Mouse (Mus musculus): ENCODE data around the gene Afdn.

The Afdn gene

DNA sequence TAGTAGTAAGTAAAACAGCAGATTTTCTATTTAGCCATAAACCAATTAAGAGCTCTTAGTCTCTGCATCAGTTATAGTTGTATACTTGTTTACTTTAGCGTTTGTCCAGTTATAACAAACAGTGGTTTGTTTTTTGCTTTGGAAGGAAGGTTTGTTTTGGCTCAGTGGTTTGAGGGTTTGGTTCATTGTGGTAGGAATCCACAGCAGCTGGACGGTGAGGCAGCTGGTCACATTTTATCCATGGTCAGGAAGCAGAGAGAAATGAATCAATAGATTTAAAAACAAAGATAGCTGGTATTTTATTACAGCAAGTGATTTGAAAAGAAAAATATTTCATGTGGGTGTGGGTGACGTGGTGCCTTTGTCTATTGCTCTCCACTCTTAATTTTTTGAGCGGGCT, 59.0 kb downstream of the Afdn start:
- ChIA-PET CTCF (interaction anchor here in 1 of 4 experiments (0.6 kb wide), 1 partner anchor 11 kb away, joined by 3 read pairs; no protein-coding TSS in a partner anchor), POLR2A (no interaction called here)

DNA sequence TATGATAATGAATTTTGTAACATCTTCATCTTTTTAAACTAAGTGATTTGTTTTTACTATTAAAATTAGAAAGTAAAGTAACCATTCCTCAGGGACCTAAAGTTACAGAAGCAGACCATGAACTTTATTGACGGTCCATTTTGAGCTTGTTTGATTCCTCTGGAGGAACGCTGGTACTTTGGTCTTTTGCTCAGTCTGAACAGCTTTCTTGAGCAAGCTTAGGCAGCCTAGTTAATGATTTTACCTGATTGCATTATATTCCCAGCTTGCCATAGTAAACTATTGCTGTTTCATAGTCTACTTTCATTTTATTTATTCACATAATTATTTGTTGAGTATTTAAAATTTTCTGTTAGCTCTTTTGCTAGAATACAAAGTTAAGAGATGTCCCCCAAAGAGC, 60.3 kb downstream of the Afdn start:
- CTCF ChIA-PET: interaction anchor here in 1 of 4 experiments (0.6 kb wide), 1 partner anchor 1395 kb away, joined by 3 read pairs; no protein-coding TSS in a partner anchor
- POLR2A ChIA-PET: no interaction called here

DNA sequence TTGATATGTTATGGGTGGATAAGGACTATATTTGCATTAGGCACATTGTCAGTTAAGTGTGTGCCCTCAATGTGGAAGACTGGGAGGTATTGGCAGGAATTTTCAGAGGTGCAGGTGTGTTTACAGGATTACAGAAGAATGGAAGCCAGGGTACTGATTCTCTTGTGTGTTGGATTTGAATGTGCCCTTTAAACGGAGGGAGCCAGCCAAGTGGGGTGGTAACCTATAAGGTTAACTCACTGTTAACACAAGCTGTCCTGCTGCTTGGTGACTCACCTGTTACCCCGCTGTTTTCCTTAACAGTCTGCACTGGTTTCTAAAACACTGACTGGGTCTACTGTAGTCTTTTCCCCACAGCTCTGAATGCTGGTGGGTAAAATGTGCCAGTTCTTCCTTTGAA, 65.1 kb downstream of the Afdn start:
- ChIA-PET CTCF (no interaction called here), POLR2A (no interaction called here)

DNA sequence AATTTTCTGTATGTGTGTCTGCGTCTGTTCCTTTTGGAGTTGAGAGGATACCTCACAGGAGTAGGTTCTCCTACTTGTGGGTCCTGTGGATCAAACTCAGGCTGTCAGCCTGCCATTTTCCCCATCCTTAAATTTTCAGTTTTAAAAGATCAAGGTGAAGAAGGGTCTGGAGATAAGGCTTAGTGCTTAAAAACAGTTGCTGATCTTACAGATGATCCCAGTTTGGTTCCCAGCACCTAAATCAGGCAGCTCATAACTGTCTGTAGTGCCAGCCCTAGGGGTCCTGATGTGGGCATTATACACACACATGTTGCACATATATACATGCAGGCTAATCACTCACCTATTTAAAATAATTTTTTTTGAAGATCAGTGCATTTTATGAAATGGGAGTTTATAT, 69.9 kb downstream of the Afdn start:
- ChIA-PET POLR2A (interaction anchor here in 2 of 4 experiments (1.0 to 1.4 kb wide), 4 partner anchors 146 to 171 kb away, joined by 3 to 4 read pairs (median 3); no protein-coding TSS in a partner anchor), CTCF (interaction anchor here in 2 of 4 experiments (0.6 to 1.7 kb wide), 9 partner anchors 9 to 358 kb away, joined by 3 to 5 read pairs (median 4); no protein-coding TSS in a partner anchor)

DNA sequence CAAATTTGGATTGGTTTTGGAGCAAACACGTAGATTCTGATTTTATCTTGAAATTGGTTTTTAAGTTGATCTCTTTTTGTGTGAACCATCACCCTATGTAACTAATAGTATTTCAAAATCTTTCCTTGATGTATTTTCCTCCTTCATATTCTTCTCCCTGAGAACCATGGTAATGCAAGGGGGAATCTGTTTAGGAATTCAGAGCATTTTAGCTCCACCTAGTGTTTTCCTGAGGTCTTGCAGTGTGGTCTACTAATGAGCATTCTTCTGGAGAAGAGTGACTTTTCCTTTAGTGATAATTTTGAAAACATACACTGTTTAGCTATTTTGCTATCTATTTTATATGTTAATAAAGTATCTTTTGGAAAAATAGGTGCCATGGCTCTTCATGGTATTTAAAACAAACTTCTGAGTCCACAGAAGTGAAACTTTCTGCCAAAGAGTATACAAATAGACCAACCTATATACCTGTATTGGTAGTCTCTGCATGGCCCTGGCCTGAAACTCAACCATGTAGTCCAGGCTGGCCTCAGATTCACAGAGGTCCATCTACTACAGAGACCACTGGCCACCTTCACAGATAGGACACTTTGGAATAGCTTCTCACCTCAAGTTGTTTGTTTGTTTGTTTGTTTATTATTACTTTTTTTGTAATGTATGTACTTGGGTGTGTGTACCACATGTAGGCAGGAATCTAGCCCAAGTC, 70.5 kb downstream of the Afdn start:
- CTCF ChIA-PET: interaction anchor here in 2 of 4 experiments (0.6 to 1.7 kb wide), 10 partner anchors 9 to 358 kb away, joined by 3 to 5 read pairs (median 4); no protein-coding TSS in a partner anchor
- POLR2A ChIA-PET: interaction anchor here in 2 of 4 experiments (1.0 to 1.4 kb wide), 4 partner anchors 147 to 172 kb away, joined by 3 to 4 read pairs (median 3); no protein-coding TSS in a partner anchor

DNA sequence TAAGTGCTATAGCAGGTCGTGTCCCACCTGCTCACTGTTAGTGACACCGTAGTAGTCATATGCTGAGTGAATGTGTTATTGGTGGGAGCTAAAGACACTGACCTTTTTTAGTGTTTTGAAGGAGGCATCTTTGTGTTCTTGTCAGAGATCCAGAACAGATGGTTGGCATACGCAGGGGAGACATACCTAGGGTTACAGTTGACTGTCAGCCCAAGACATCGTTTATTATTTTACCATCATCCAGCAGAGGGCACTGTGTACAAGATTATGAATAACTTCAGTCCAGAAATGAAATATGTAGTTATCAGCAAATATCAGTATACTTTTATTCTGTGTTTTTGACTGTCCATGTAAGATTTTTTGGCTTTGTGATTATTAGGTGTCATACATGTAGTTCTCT, 75.5 kb downstream of the Afdn start:
- CTCF ChIA-PET: no interaction called here
- POLR2A ChIA-PET: interaction anchor here in 1 of 4 experiments (0.6 to 1.5 kb wide), 3 partner anchors 9 to 94 kb away, joined by 3 read pairs; partner anchors contain the start of gene Tcte2

DNA sequence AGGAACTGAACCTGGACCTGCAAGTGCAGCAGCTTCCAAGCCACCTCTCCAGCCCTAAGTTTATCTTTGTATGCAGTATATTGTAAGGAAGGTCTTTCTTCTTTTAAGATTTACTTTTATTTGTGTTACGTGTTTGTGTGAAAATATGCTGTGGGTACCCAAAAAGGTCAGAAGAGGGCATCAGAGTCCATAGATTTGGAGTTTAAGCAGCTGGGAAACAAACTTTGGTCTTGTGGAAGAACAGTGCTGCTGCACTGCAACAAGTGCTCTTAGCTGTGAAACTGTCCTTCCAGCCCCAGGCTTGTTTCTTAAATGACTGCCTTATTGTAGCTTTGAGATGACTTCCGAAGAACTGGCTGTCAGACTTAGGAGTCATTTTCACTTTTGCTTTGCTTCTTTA, 89.8 kb downstream of the Afdn start:
- ChIA-PET POLR2A (interaction anchor here in 2 of 4 experiments (0.7 to 1.1 kb wide), 3 partner anchors 85 to 358 kb away, joined by 3 to 4 read pairs (median 3); no protein-coding TSS in a partner anchor), CTCF (no interaction called here)

DNA sequence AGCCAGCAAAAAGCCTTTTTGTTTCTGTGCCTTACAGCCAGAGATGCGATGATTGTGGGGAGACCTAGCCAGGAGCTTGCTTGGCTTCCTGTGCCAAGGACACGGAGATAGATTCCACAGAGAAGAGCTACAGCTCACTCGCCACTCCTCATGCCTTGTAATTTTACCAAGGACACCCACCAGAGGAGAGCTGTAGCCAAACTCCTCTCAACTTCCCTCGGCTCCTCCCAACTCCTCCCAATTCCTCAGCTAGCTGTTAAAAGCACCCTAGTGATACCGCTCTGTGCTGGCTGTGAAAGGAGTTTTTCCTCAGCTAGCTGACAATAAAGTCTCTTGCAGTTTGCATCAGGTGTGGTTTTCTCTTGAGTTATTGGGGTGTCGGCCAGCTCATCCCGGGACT, 93.5 kb downstream of the Afdn start:
- POLR2A ChIA-PET: interaction anchor here in 2 of 4 experiments (0.7 to 1.9 kb wide), 7 partner anchors 8 to 196 kb away, joined by 3 to 9 read pairs (median 3); no protein-coding TSS in a partner anchor
- CTCF ChIA-PET: interaction anchor here in 2 of 4 experiments (0.6 to 1.5 kb wide), 3 partner anchors 23 to 1551 kb away, joined by 4 to 12 read pairs (median 5); no protein-coding TSS in a partner anchor

DNA sequence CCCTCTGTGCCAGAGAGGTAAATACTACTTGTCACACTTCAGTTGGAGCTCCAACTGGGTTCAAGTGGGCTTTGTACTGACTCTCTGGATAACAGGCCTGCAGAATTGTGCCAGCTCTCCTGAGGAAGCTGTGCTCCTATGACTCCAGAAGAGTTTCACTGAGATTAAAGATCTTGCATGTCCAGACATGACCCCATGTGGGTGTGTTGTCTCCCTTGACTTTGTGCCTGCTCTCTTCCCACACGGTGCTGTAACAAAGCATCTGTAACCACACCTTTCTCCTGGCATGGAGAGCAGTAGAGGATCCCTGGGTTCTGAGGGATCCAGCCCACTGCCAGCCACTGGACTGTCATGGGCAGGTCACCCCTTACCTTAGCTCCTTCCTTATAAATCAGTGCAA, 95.1 kb downstream of the Afdn start:
- POLR2A ChIA-PET: interaction anchor here in 3 of 4 experiments (0.7 to 1.5 kb wide), 8 partner anchors 8 to 65 kb away, joined by 3 to 9 read pairs (median 4); no protein-coding TSS in a partner anchor
- CTCF ChIA-PET: interaction anchor here in 2 of 4 experiments (0.5 to 0.6 kb wide), 2 partner anchors 17 to 174 kb away, joined by 3 read pairs; no protein-coding TSS in a partner anchor

DNA sequence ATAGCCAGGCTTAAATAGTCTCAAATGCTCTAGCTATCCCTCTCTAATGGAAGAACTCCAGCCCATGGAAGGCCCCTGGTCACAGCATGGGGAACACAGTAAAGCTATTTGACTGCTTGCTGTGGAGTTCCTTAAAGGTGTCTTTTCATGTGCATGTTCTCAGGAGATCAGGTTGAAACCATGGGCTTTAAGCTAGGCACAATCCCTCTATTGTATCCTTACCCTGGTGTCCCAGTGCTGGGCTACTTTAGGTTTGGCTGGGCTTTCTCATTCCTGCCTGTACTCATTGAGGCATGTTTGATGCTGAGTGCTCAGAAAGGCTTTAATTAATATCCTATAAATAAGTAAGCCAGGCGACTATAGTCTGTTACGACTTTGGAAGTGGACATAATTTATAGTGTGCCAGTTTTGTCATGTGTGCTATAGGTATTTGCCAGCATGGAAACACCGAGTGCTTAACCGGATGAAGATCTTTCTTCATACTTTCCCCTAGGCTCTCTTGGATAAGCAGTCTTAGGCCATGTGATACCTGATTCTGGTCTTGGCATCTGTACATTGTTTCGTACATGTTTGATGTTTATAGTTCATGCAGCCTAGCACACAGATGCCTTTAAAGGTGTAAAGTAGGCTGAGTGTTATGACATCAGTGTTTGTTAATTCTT, 96.2 kb downstream of the Afdn start:
- POLR2A ChIA-PET: interaction anchor here in 1 of 4 experiments (0.6 to 1.2 kb wide), 3 partner anchors 11 to 1750 kb away, joined by 3 to 7 read pairs (median 3); no protein-coding TSS in a partner anchor

DNA sequence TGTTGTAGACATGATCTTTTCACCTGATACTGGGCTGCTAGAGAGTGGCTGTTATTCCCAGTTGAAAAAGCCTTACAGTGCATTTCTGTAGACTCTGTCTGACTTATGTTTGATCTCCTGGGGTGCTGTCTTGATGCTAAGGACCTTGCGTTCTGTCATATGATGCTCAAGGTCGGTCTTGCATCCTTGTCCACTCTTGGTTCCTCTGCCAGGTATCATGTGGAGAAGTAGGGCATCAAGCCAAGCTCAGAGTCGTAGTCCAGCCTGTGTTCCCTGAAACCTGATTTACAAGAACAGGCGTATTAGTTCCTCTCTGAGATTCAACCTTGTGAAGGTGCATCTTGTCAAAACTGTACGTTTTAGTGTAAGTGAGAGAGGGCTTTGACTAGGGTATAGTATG, 105.0 kb downstream of the Afdn start:
- POLR2A ChIA-PET: interaction anchor here in 1 of 4 experiments (0.9 kb wide), 1 partner anchor 11 kb away, joined by 3 read pairs; no protein-coding TSS in a partner anchor
- CTCF ChIA-PET: no interaction called here

More for the DNA sequence above, 96.2 kb downstream of the Afdn start:
- CTCF ChIA-PET: no interaction called here

DNA sequence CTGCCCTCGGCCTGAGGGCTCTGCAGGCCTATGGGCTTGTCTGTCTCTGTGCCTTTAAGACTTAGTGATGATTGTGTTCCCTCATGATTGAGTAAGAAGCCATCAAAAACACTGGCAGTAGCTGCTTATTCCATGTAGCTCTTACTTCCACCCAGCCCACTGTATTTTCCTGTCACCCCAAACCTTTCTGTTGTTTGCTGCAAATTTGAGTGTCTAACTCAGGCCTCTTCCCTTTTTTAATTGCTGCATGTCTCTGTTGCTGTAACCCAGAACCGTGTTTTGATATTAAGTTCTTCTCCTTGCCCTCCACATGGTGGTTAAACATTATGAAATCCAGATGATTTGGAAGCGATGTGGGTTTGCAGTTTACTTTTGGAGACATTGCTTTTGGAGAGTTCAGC, 106.6 kb downstream of the Afdn start:
- CTCF ChIA-PET: interaction anchor here in 1 of 4 experiments (1.2 kb wide), 1 partner anchor 8 kb away, joined by 3 read pairs; no protein-coding TSS in a partner anchor
- POLR2A ChIA-PET: interaction anchor here in 1 of 4 experiments (1.0 to 2.3 kb wide), 3 partner anchors 9 to 13 kb away, joined by 4 to 7 read pairs (median 5); no protein-coding TSS in a partner anchor

DNA sequence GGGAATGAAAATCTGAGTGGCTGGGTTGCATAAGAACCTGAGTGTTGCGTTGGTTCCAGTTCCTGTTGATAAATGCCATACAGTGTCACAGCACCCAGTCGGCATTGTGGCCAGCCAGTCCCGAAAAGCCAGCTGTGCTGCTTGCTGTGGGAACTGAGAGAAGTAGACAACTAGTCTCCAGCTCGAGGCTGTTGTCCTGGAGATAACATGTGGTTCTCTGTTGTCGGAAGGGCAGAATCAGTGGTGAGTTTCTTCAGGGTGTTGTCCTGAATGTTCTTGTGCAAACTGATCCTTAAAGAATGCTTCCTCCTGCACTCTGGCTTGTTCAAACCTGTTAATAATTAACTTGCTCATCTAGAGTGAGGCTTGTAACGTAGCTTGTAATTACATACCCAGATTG, 107.1 kb downstream of the Afdn start:
- CTCF ChIA-PET: interaction anchor here in 1 of 4 experiments (1.2 kb wide), 1 partner anchor 9 kb away, joined by 3 read pairs; no protein-coding TSS in a partner anchor
- POLR2A ChIA-PET: interaction anchor here in 1 of 4 experiments (1.4 to 2.3 kb wide), 2 partner anchors 9 to 12 kb away, joined by 5 to 7 read pairs; no protein-coding TSS in a partner anchor

DNA sequence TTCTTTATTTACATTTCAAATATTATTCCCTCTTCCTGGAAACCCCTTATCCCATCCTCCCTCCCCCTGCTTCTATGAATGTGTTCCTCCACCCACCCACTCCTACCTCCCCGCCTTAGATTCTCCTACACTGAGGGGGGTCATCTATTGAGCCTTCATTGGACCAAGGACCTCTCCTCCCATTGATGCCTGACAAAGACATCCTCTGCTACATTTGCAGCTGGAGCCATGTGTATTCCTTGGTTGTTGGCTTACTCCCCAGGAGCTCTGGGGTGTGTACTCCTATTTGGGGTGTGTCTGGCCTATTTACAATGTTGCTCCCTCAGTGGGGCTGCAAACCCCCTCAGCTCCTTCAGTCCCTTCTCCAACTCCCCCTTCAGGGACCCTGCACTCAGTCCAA, 109.9 kb downstream of the Afdn start:
- ChIA-PET CTCF (interaction anchor here in 2 of 4 experiments (0.5 to 0.6 kb wide), 2 partner anchors 21 to 1804 kb away, joined by 3 read pairs; no protein-coding TSS in a partner anchor), POLR2A (interaction anchor here in 2 of 4 experiments (0.5 to 1.0 kb wide), 4 partner anchors 15 to 1515 kb away, joined by 3 read pairs; no protein-coding TSS in a partner anchor)

DNA sequence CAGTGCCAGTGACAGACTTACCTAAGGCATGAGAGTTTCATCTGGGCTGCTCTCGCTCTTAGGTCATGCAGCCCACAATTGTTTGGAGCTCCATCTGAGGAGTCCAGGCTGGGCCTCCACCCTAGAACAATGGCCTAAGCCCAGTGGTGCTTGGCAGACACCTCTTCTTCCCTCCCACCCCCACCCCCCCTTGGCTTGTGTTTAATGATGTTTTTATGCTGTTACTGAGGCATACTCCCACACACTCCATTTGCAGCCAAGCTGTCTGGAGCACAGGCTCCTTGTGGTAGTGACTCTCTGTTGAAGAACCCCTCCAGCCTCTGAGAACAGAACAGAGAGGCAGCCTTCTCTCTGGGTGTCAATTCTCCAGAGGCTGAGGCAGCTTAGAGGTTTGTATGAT, 113.9 kb downstream of the Afdn start:
- ChIA-PET CTCF (no interaction called here), POLR2A (interaction anchor here in 1 of 4 experiments (0.6 kb wide), 1 partner anchor 1213 kb away, joined by 3 read pairs; no protein-coding TSS in a partner anchor)

DNA sequence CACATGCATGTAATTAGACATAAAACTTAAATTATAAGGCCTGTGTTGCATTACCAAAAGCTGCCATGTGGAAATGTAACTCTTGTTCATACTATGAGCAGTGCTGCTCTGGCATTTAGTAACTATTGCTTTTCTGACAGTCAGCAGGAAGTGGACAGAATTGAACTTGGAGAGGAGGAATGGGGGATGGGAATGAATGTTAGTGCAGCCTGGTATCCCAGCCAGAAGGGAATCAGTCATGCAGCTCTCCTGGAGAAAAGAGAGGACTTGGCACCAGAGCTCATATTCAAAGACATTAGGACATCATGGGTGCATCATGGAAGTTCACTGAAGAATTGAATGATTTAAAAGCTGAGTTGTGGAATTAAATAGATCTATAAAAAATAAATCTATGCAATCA, 117.1 kb downstream of the Afdn start:
- POLR2A ChIA-PET: interaction anchor here in 1 of 4 experiments (1.1 to 1.2 kb wide), 2 partner anchors 14 to 32 kb away, joined by 3 read pairs; no protein-coding TSS in a partner anchor
- CTCF ChIA-PET: no interaction called here

DNA sequence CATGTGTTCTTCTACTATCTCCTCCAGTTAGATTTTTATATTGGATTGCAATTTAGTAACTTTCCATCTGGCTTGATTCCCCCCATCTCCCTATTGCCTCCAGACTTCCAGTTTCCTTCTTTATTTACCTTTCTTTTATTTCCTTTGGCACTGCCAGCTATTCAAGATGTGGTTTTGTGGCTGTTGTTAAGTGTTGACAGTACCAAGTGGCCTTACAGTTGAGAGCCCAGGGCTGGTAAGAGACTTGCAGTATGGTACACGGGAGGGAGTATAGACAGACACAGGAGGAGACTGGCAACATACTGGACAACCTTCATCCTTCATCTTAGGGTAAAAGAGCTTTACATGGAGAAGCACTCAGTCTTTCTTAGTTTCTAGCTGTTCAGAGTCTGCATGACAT, 119.4 kb downstream of the Afdn start:
- POLR2A ChIA-PET: interaction anchor here in 1 of 4 experiments (1.5 kb wide), 1 partner anchor 12 kb away, joined by 5 read pairs; no protein-coding TSS in a partner anchor
- CTCF ChIA-PET: interaction anchor here in 1 of 4 experiments (0.6 kb wide), 1 partner anchor 65 kb away, joined by 3 read pairs; no protein-coding TSS in a partner anchor

DNA sequence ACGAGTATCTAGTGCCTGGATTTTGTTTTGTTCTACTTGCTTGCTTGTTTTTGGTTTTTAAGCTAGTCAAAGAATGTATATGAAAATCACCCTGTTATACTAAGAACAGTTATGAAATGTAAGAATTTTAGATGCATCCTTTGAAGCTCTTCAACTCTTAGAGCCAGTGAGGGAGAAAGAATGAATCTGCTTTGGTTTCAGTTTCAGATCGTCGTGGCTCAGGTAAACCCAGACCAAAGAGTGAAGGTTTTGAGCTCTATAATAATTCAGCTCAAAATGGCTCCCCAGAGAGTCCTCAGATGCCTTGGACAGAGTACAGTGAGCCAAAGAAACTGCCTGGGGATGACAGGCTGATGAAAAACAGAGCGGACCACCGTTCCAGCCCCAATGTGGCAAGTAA, 123.2 kb downstream of the Afdn start:
- ChIA-PET CTCF (no interaction called here), POLR2A (interaction anchor here in 1 of 4 experiments (1.2 kb wide), 1 partner anchor 28 kb away, joined by 7 read pairs; no protein-coding TSS in a partner anchor)

Data from embryonic stem cell, embryonic (primary cell).